Mouse (Mus musculus) forebrain, embryonic 11.5 days (tissue): Measurements from ENCODE around the gene Mboat7. TPM values are rescaled to one million over a fixed set of nuclear protein-coding genes. Genes with fewer than 3 reads are reported as not detected.
"Not testable (repeated sequence)": the region's sequence is repeated elsewhere in the genome, so short reads cannot be mapped to it uniquely, and the experiment has no call there.

Experiments used
- ATAC-seq: fragments of 200-750 bp; cut with Nextera tagmentation; replicated peaks from 2 replicates; pipeline ENCODE4 v1.8.0; 2017; ENCODE audit warnings: moderate TSS enrichment; ENCODE audit not compliant: low FRiP score
- DNase-seq: peaks from one replicate; pipeline ENCODE4 v3.0.0-alpha.2; 2017; ENCODE audit warnings: low spot score
- H3K27ac ChIP-seq: fragments of 300-500 bp; sonication (generic); 2 replicates; pipeline ENCODE4 v1.5.1; 2014; ENCODE audit warnings: low read depth, low read length
- H3K27me3 ChIP-seq: fragments of 300-500 bp; sonication (generic); 2 replicates; pipeline ENCODE4 v1.6.1; 2014; ENCODE audit warnings: mild to moderate bottlenecking, low read length, mixed read lengths; ENCODE audit not compliant: control insufficient read depth, insufficient read depth
- H3K36me3 ChIP-seq: fragments of 300-500 bp; sonication (generic); 2 replicates; pipeline ENCODE4 v1.6.1; 2014; ENCODE audit warnings: mild to moderate bottlenecking, low read length, moderate library complexity, mixed read lengths; ENCODE audit not compliant: control insufficient read depth, insufficient read depth
- H3K4me1 ChIP-seq: fragments of 300-500 bp; sonication (generic); replicated peaks from 2 replicates; pipeline ENCODE4 v1.6.1; 2014; ENCODE audit warnings: low read length, mixed read lengths; ENCODE audit not compliant: control insufficient read depth, insufficient read depth
- H3K4me2 ChIP-seq: fragments of 300-500 bp; sonication (generic); 2 replicates; pipeline ENCODE4 v1.6.1; 2014; ENCODE audit warnings: low read depth, mild to moderate bottlenecking, low read length, moderate library complexity, mixed read lengths; ENCODE audit not compliant: severe bottlenecking
- H3K4me3 ChIP-seq: fragments of 300-500 bp; sonication (generic); 2 replicates; pipeline ENCODE4 v1.5.1; 2014; ENCODE audit warnings: low read depth, low read length
- H3K9ac ChIP-seq: fragments of 300-500 bp; sonication (generic); 2 replicates; pipeline ENCODE4 v1.6.1; 2014; ENCODE audit warnings: low read length
- H3K9me3 ChIP-seq: fragments of 300-500 bp; sonication (generic); 2 replicates; pipeline ENCODE4 v1.6.1; 2016; ENCODE audit warnings: low read length, mixed read lengths; ENCODE audit not compliant: control insufficient read depth
- WGBS: fragments of 180-500 bp; shearing (Covaris S2); extraction: QIAGEN DNeasy Blood & Tissue Kit; methylation state at CpG from one replicate; pipeline ENCODE4 v1.1.7; 2014; 5-methylcytosine and 5-hydroxymethylcytosine counted together
- polyA plus RNA-seq: library from polyadenylated mRNA; unstranded; fragments of >200 nt; fragmentation: Nextera tagmentation; extraction: Ambion mirVana; gene quantifications from 2 replicates; pipeline ENCODE4 v1.2.1, GENCODE M21; 2014

The Mboat7 gene
- polyA plus RNA-seq, result 37.1 and 40.2 TPM in 2 replicates

GRCm38 (mm10) chr7:3692987-3693808 lies at the start of gene Mboat7:
Gene Mboat7, minus strand, starts transcription at chr7:3693523.
- peak within 1 kb of the TSS; percentile 64 for H3K4me3 ChIP-seq
- peaks cover 3% of the 10 kb centered on the region; the same call in 1 of the 2 replicates for H3K4me1 ChIP-seq
- DNase-seq, result peak; percentile 96
- H3K4me2 ChIP-seq, result peak within 1 kb of the TSS; percentile 89
- peak; percentile 88 for ATAC-seq
- WGBS, result under 1% methylated on average over 55 of the region's 55 CpGs
- peak within 1 kb of the TSS; percentile 77 for H3K27ac ChIP-seq
- H3K9me3 ChIP-seq, result no peaks in the 10 kb centered on the region
- no peaks in the 10 kb centered on the region; the same call in 1 of the 2 replicates for H3K36me3 ChIP-seq
- peak within 1 kb of the TSS; percentile 83 for H3K9ac ChIP-seq
- no peaks in the 10 kb centered on the region for H3K27me3 ChIP-seq

GRCm38 (mm10) chr7:3732675-3733074 lies 39.4 kb upstream of the Mboat7 start:
- ATAC-seq, H3K36me3 ChIP-seq, H3K27ac ChIP-seq, H3K9me3 ChIP-seq, H3K9ac ChIP-seq, DNase-seq, H3K4me1 ChIP-seq, H3K27me3 ChIP-seq, H3K4me2 ChIP-seq, H3K4me3 ChIP-seq: not testable (repeated sequence)
- no CpG with 5 or more reads among the region's 1 CpGs for WGBS

DNA sequence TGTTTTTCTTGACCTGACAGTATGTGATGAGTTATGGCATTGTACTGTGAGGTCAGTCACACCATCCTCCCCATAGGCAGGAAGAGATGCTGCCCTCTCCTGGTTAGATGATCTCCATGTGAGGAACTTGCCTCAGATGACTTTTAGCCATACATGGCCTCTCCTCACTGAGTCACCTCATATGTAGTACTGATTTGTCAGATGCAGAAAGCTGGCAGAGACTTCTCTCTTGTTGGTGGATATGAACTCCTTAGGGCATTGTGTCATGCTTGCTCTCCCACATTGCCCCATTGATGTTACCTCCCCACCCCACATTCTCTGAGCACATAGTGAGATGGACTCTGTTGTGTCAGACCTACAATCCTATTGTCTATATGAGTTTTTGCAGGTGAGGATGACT lies 32.1 kb upstream of the Mboat7 start:
- H3K4me1 ChIP-seq, H3K9me3 ChIP-seq, H3K4me3 ChIP-seq, H3K9ac ChIP-seq, H3K36me3 ChIP-seq, ATAC-seq, H3K27ac ChIP-seq, H3K4me2 ChIP-seq, DNase-seq, H3K27me3 ChIP-seq: not testable (repeated sequence)

GRCm38 (mm10) chr7:3720268-3720667 lies 26.9 kb upstream of the Mboat7 start, which contains the start of gene Pirb:
Gene Pirb, minus strand, starts transcription at chr7:3720391.
- not testable (repeated sequence) for H3K9ac ChIP-seq, H3K9me3 ChIP-seq, H3K27me3 ChIP-seq, DNase-seq, H3K27ac ChIP-seq, H3K36me3 ChIP-seq, H3K4me3 ChIP-seq, ATAC-seq, H3K4me2 ChIP-seq, H3K4me1 ChIP-seq
- 83% methylated on average over 1 of the region's 3 CpGs for WGBS

- Histone ChIP-seq H3K4me1 (no peaks in the 10 kb centered on the region), H3K27ac (no peak overlapping the region), H3K4me2 (no peak overlapping the region), H3K9me3 (no peaks in the 10 kb centered on the region), H3K4me3 (no peak overlapping the region), H3K27me3 (no peaks in the 10 kb centered on the region), H3K36me3 (no peaks in the 10 kb centered on the region), H3K9ac (no peak overlapping the region)
- no peak for DNase-seq
- WGBS, result 59% methylated on average over 1 of the region's 1 CpGs
- no peak for ATAC-seq
These were observed 21.9 kb upstream of the Mboat7 start for GRCm38 (mm10) chr7:3715249-3715648.

GRCm38 (mm10) chr7:3712264-3712942 lies 19.1 kb upstream of the Mboat7 start:
- H3K4me1 ChIP-seq, result no peaks in the 10 kb centered on the region

DNA sequence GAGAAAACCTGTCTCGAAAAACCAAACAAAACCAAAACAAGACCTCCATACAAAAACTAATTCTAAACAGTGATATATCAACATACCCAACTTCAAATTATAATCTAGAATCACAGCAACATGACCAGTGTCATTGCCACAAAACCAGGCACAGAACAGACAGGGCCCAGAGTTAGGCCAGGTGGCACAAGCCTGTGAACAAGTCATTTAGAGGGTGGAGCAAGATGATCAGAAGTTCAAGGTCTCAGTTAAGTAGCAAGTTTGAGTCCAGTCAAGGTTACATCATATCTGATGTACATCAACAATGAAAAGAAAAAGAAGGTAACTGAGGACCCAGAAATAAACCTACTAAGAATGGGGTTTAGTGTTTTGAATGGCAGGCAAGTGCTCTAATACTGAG lies 15.7 kb upstream of the Mboat7 start:
- no peak overlapping the region for H3K27ac ChIP-seq
- no peak for ATAC-seq
- DNase-seq, result no peak
- peaks cover 3% of the 10 kb centered on the region; the same call in 1 of the 2 replicates for H3K4me1 ChIP-seq
- peaks cover 2% of the 10 kb centered on the region; the same call in 1 of the 2 replicates for H3K36me3 ChIP-seq
- no peaks in the 10 kb centered on the region for H3K9me3 ChIP-seq
- H3K4me3 ChIP-seq, result no peak overlapping the region
- 87% methylated on average over 1 of the region's 1 CpGs for WGBS
- H3K4me2 ChIP-seq, result no peak overlapping the region
- no peak overlapping the region for H3K9ac ChIP-seq
- H3K27me3 ChIP-seq, result no peaks in the 10 kb centered on the region

More at GRCm38 (mm10) chr7:3712264-3712942, 19.1 kb upstream of the Mboat7 start:
- H3K9me3 ChIP-seq, result no peaks in the 10 kb centered on the region
- DNase-seq, result peak; percentile 53
- H3K36me3 ChIP-seq, result no peaks in the 10 kb centered on the region; the same call in 1 of the 2 replicates
- WGBS, result 50% methylated on average over 5 of the region's 5 CpGs
- no peak overlapping the region for H3K4me2 ChIP-seq
- H3K9ac ChIP-seq, result no peak overlapping the region
- H3K27ac ChIP-seq, result no peak overlapping the region
- no peak overlapping the region for H3K4me3 ChIP-seq
- H3K27me3 ChIP-seq, result no peaks in the 10 kb centered on the region
- ATAC-seq, result no peak

GRCm38 (mm10) chr7:3708447-3708980 lies 15.2 kb upstream of the Mboat7 start:
- 44% methylated on average over 5 of the region's 5 CpGs for WGBS
- ATAC-seq, H3K9ac ChIP-seq, H3K4me2 ChIP-seq, H3K4me3 ChIP-seq, H3K27me3 ChIP-seq, DNase-seq, H3K27ac ChIP-seq, H3K36me3 ChIP-seq, H3K4me1 ChIP-seq, H3K9me3 ChIP-seq: not testable (repeated sequence)
